In the genomic region with DNA sequence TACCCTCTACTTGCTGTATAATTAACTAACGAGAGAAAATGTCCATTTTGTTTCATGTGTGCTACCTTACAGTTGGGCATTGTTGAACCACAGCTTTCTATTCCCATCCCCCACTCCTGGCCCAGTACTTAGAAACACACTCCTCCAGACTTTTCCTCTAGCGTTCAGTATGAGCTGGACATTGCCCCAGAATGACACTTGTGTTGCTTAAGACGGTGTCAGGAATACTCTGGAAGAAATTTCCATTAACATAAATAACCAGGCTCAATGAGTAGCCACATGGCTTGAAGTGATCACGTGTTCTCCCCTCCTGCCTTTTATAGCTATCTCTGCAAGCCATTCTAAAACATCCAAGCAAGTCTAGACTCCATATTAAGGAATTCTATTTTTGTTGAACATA, we compare ENCODE assay signal across 13 mouse cellular contexts. TPM values are rescaled to one million over a fixed set of nuclear protein-coding genes. Genes with fewer than 3 reads are reported as not detected.
DNase-seq lines count a peak whose midpoint lies in the region; ATAC-seq and TF ChIP-seq lines count a peak whose summit lies in the region.
"Had no signal": no experiment of that assay in that cellular context is flagged by ENCODE, and none has a peak within 500 bp of the region (broad histone marks: within the 10 kb centered on the region; RNA-seq: fewer than 3 reads in every experiment).

No protein-coding gene starts in this region.

- TF ChIP-seq POLR2A in liver, adult 2 months (IDR thresholded peaks at IDR 0.05; ENCODE audit: extremely low read depth, insufficient read depth, low read length), result no peak

- H3K4me1 ChIP-seq in embryonic facial prominence, embryonic 11.5 days (ENCODE audit: control insufficient read depth, insufficient read depth, low read length), result no peaks in the 10 kb centered on the region
- H3K4me1 ChIP-seq in embryonic facial prominence, embryonic 10.5 days, result peaks cover 18% of the 10 kb centered on the region
- H3K4me1 ChIP-seq in liver, adult 2 months (ENCODE audit: control insufficient read depth, insufficient read depth, low read length), result no peaks in the 10 kb centered on the region
- H3K4me1 ChIP-seq in liver, postnatal 0 days (ENCODE audit: insufficient read depth), result no peaks in the 10 kb centered on the region
- H3K4me1 ChIP-seq in stomach, embryonic 15.5 days, result no peaks in the 10 kb centered on the region
- H3K4me1 ChIP-seq: liver, embryonic 13.5 days had no signal

- no peak overlapping the region for H3K9ac ChIP-seq in embryonic facial prominence, embryonic 11.5 days (replicated peaks; ENCODE audit: low read length)
- H3K9ac ChIP-seq in liver, adult 2 months (ENCODE audit: low read depth, low read length), result no peak overlapping the region
- no peak overlapping the region for H3K9ac ChIP-seq in liver, postnatal 0 days (replicated peaks)
- no peak overlapping the region for H3K9ac ChIP-seq in stomach, embryonic 15.5 days
- H3K9ac ChIP-seq: liver, embryonic 13.5 days had no signal

- H3K27me3 ChIP-seq in embryonic facial prominence, embryonic 11.5 days (ENCODE audit: control insufficient read depth, insufficient read depth, low read length), result no peaks in the 10 kb centered on the region
- H3K27me3 ChIP-seq in embryonic facial prominence, embryonic 10.5 days (replicated peaks; ENCODE audit: low read depth, poor library complexity, severe bottlenecking), result no peaks in the 10 kb centered on the region
- H3K27me3 ChIP-seq in liver, adult 2 months (ENCODE audit: control insufficient read depth, insufficient read depth, low read length), result no peaks in the 10 kb centered on the region
- no peaks in the 10 kb centered on the region for H3K27me3 ChIP-seq in liver, postnatal 0 days (ENCODE audit: insufficient read depth, low read length)
- no peaks in the 10 kb centered on the region for H3K27me3 ChIP-seq in stomach, embryonic 15.5 days (replicated peaks)
- H3K27me3 ChIP-seq: liver, embryonic 13.5 days had no signal

- no peaks in the 10 kb centered on the region for H3K36me3 ChIP-seq in embryonic facial prominence, embryonic 11.5 days (replicated peaks; ENCODE audit: control insufficient read depth, insufficient read depth, low read depth, low read length)
- H3K36me3 ChIP-seq in embryonic facial prominence, embryonic 10.5 days (replicated peaks), result no peaks in the 10 kb centered on the region
- no peaks in the 10 kb centered on the region for H3K36me3 ChIP-seq in liver, adult 2 months (ENCODE audit: control insufficient read depth, insufficient read depth, low read length)
- no peaks in the 10 kb centered on the region for H3K36me3 ChIP-seq in liver, postnatal 0 days (replicated peaks; ENCODE audit: insufficient read depth, low read length)
- H3K36me3 ChIP-seq in stomach, embryonic 15.5 days, result no peaks in the 10 kb centered on the region
- H3K36me3 ChIP-seq: liver, embryonic 13.5 days had no signal

- H3K9me3 ChIP-seq in embryonic facial prominence, embryonic 11.5 days (replicated peaks; ENCODE audit: control insufficient read depth, low read length), result no peaks in the 10 kb centered on the region
- no peaks in the 10 kb centered on the region for H3K9me3 ChIP-seq in embryonic facial prominence, embryonic 10.5 days
- no peaks in the 10 kb centered on the region for H3K9me3 ChIP-seq in liver, postnatal 0 days (ENCODE audit: low read length)
- H3K9me3 ChIP-seq in stomach, embryonic 15.5 days, result no peaks in the 10 kb centered on the region
- H3K9me3 ChIP-seq: liver, embryonic 13.5 days had no signal

- H3K79me2 ChIP-seq in liver, adult 2 months (ENCODE audit: control insufficient read depth, insufficient read depth, low read length), result no peaks in the 10 kb centered on the region

- 0 out of 2 replicates have a peak, but pooled peaks have one; percentile 62 for ATAC-seq in embryonic facial prominence, embryonic 11.5 days (replicated peaks; ENCODE audit: insufficient number of reproducible peaks, low FRiP score, low TSS enrichment, low read depth)
- no peak for ATAC-seq in liver, postnatal 0 days
- ATAC-seq in stomach, embryonic 15.5 days (ENCODE audit: insufficient read depth, low FRiP score, low read depth), result no peak

- 56% methylated on average over 4 of the region's 4 CpGs for WGBS in embryonic facial prominence, embryonic 11.5 days
- 59% methylated on average over 4 of the region's 4 CpGs for WGBS in embryonic facial prominence, embryonic 10.5 days
- WGBS in liver, adult 2 months, result 80% methylated on average over 4 of the region's 4 CpGs
- 64% methylated on average over 4 of the region's 4 CpGs for WGBS in liver, postnatal 0 days (ENCODE audit: insufficient replicate concordance)
- whole genome bisulfite sequencing in stomach, embryonic 15.5 days, result 45% methylated on average over 4 of the region's 4 CpGs

- no peak for TF ChIP-seq EP300 in liver, postnatal 0 days (IDR thresholded peaks at IDR 0.05; ENCODE audit: low read depth)

- no peak overlapping the region for H3K27ac ChIP-seq in embryonic facial prominence, embryonic 11.5 days (replicated peaks; ENCODE audit: low read depth, low read length)
- H3K27ac ChIP-seq in embryonic facial prominence, embryonic 10.5 days (replicated peaks), result no peak overlapping the region
- no peak overlapping the region for H3K27ac ChIP-seq in liver, adult 2 months (replicated peaks; ENCODE audit: insufficient read depth, low read depth, low read length)
- H3K27ac ChIP-seq in liver, postnatal 0 days (ENCODE audit: low read depth), result no peak overlapping the region
- peak overlapping the region; percentile 42; the same call in 1 of the 2 replicates for H3K27ac ChIP-seq in stomach, embryonic 15.5 days
- H3K27ac ChIP-seq: liver, embryonic 13.5 days had no signal

- no peak overlapping the region for H3K4me2 ChIP-seq in embryonic facial prominence, embryonic 11.5 days (ENCODE audit: low read depth, low read length)
- no peak overlapping the region for H3K4me2 ChIP-seq in liver, postnatal 0 days (ENCODE audit: low read depth, low read length)
- peak overlapping the region; percentile 23; the same call in 1 of the 2 replicates for H3K4me2 ChIP-seq in stomach, embryonic 15.5 days
- H3K4me2 ChIP-seq: liver, embryonic 13.5 days had no signal

- no peak for TF ChIP-seq CTCF in liver, adult 2 months (IDR thresholded peaks at IDR 0.05; ENCODE audit: low read depth, low read length)
- TF ChIP-seq CTCF in liver, postnatal 0 days (IDR thresholded peaks at IDR 0.05; ENCODE audit: low read depth), result no peak

- DNase-seq in embryonic facial prominence, embryonic 11.5 days (ENCODE audit: low spot score), result peak; percentile 21
- no peak for DNase-seq in embryonic facial prominence, embryonic 10.5 days (ENCODE audit: low spot score)
- peak; percentile 22 for DNase-seq in liver, adult 2 months (ENCODE audit: extremely low read depth, low read depth, low spot score)
- DNase-seq in liver, postnatal 0 days, result no peak
- DNase-seq in kidney, postnatal 14 days, result peak; percentile 18
- no peak for DNase-seq in layer of hippocampus, postnatal 10 days (ENCODE audit: low spot score in 2 of 2)
- no peak for DNase-seq in thymus, postnatal 25 days
- DNase-seq: adrenal gland, postnatal 10 days; cerebellum, adult 11 months; liver, embryonic 13.5 days had no signal

- H3K4me3 ChIP-seq in embryonic facial prominence, embryonic 11.5 days (ENCODE audit: low read depth, low read length), result no peak overlapping the region
- H3K4me3 ChIP-seq in embryonic facial prominence, embryonic 10.5 days, result no peak overlapping the region
- H3K4me3 ChIP-seq in liver, adult 2 months (ENCODE audit: insufficient read depth, low read depth, low read length), result no peak overlapping the region
- H3K4me3 ChIP-seq in liver, postnatal 0 days (ENCODE audit: low read depth, low read length), result no peak overlapping the region
- H3K4me3 ChIP-seq in stomach, embryonic 15.5 days (replicated peaks), result no peak overlapping the region
- H3K4me3 ChIP-seq: erythroblast, embryonic 14.5 days; liver, embryonic 13.5 days had no signal

RNA-seq across cellular contexts. Expression of a gene that starts 26.1 kb away (rescaled TPM):
- polyA plus RNA-seq in embryonic facial prominence, embryonic 11.5 days (2014; fragmentation: Nextera tagmentation; extraction: Ambion mirVana), result 1.4 and 1.9 TPM in 2 replicates
- 0.52 and 0.79 TPM in 2 replicates for polyA plus RNA-seq in embryonic facial prominence, embryonic 10.5 days (2016; fragmentation: Nextera tagmentation; extraction: Ambion mirVana)
- 0.07 TPM in 1 of 2 replicates, not detected in the other for total RNA-seq in liver, adult 2 months (2014; rRNA removed)
- polyA plus RNA-seq in liver, adult 2 months (2012; rRNA removed), result not detected in 2 replicates
- 0.06 TPM in 1 of 2 replicates, not detected in the other for polyA plus RNA-seq in liver, postnatal 0 days (2015; fragmentation: Nextera tagmentation; extraction: Ambion mirVana)
- 2.7 and 4.5 TPM in 2 replicates for polyA plus RNA-seq in stomach, embryonic 15.5 days (2015; fragmentation: Nextera tagmentation; extraction: Ambion mirVana)
- under 1 TPM; 0.41 to 0.76 TPM for total RNA-seq in layer of hippocampus, postnatal 10 days (2021)
- total RNA-seq: MEL had no signal
- polyA plus RNA-seq: erythroblast, embryonic 14.5 days had no signal

Comparison
In these comparisons a context has a peak if more than half of its experiments do, and no peak if none do; other contexts are left out.
1. DNase-seq: peak in embryonic facial prominence, embryonic 11.5 days (single experiment), liver, adult 2 months (single experiment) and kidney, postnatal 14 days (single experiment); none in embryonic facial prominence, embryonic 10.5 days (single experiment), liver, postnatal 0 days (single experiment), layer of hippocampus, postnatal 10 days (0 of 2) and thymus, postnatal 25 days (single experiment).